Mouse (Mus musculus): ENCODE measurements around the gene Thumpd2.

Thumpd2 gene

DNA sequence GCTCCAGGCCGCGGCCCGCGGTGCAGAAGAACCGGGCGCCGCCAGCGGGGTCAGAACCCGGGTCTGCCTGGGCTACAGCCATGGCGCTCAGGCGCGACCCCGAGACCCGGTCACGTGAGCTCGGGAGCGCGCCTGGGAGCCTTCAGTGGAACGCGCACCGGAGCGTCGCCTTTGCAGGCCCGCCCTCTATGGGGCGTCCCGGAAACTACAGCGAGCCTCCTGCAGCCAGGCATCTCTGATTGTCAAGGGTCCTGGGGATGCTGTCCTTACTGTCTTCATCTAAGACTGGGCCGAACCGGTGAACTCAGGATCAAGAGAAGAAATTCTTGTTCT lies at the start of gene Thumpd2:
Gene Thumpd2, minus strand, starts transcription at position 104 of the 333 bp plus-strand sequence.
- peak; percentile 99 for DNase-seq

GRCm38 (mm10) chr17:81104237-81104636 lies 39.4 kb upstream of the Thumpd2 start:
- DNase-seq = no peak

DNA sequence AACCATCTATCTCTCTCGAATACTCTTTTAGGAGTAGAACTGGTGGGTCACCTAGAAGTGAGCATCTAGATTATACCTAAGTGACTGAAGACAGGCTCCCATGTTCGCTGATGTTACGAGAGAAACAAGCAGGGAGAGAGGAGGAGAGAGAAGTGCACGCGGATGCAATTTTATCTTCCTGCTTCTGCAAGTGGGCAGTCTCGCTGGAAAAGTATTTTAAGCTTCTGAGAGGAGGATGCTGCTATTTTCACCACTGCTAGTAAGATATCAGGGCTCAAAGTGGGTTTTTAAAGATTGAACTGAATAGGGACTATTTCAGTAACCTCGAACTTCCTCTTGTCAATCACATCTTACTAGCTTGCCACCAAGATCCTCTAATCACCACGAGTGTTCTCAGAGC lies 38.0 kb upstream of the Thumpd2 start:
- no peak for DNase-seq

- DNase-seq = no peak
Observed at GRCm38 (mm10) chr17:81098444-81098843, 33.6 kb upstream of the Thumpd2 start.

GRCm38 (mm10) chr17:81096490-81096889 lies 31.6 kb upstream of the Thumpd2 start:
- DNase-seq = no peak

- no peak for DNase-seq
Observed at GRCm38 (mm10) chr17:81092794-81093193, 27.9 kb upstream of the Thumpd2 start.

DNA sequence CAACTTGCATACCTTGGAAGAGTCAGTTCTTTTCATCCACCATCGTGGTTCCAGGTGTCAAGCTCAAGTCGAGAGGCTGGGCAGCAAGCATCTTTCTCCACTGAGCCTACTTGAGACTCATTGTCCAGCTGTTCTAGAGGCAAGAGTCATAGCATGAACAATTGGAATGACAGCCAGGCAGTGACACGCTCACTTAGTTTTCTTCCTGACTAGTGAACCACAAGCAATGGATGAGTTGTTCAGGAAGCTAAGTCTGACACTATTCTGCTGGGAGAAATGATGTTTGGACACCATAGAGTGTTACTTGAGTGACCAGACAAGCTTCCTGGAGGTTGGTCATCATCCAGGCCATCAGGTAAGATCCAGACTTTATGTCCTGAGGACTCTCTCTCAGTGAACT lies 24.0 kb upstream of the Thumpd2 start:
- no peak for DNase-seq

DNA sequence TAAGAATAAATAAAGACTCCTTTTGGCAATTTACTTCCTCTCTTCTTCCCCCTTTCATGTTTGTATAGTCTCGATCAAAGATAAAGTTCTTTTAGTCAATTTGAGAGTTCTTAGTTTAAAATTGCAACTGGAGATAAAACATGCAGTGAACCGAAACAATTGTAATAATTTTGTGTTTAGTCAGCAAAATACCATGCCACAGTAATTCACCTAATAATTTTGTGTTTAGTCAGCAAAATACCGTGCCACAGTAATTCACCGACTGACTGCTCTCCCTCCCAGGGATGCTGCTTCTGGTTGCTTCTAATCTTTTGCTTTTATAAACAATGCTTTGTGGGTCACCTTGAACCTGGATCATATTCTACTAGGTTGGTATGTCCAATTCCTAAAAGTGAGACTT lies 22.9 kb upstream of the Thumpd2 start:
- no peak for DNase-seq

DNA sequence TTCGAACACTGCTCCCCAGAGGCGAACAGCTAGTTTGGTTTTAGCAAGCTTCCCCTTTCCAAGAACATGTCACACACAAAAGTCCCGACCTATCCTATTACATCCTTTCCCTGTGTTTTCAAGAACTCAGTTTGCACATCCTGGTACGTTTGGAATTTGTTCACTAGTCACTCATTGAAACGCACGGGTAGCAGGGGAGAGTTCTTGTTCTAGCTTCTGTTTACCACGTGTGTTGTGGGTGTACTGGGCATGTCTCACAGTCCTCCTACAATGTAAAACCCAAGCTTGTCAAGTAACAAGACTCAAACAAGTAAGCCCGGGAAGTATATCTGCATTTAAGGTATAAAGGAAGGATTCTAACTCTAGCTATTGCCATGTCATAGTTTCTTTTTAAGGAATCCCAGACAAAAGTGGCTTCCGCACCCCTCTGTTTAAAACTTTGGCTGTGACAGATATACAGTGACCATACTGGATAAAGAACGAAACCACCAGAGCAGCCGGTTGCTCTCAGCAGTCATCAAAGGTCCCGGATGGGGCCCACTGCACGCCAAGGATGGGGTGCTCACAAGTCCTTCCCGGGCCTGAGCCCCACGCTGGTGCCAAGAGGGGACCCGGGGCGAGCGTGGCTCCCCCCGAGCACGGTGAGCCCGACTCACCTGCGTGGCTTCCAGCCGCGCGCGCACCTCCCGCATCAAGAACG lies 453 bp downstream of the Thumpd2 start:
- peak; percentile 86 for DNase-seq

DNA sequence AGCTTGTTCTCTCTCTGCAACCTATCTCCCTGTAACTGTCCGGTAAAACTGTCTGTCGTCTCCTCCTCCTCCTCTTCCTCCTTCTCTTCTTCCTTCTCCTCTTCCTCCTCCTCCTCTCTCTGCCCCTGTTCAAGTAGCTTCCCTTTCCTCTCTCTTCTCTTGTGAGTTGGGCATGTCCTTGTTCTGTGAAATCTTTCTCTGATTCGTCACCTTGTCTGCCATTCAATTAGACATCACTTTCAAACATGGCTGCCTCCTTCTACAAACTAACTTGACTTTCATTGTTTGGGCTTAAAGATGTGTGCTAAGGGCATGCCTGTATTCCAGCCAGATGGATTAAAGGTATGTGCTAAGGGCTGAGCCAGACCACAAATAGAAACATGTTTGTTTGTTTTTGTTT lies 1.5 kb downstream of the Thumpd2 start:
- DNase-seq = peak; percentile 84

GRCm38 (mm10) chr17:81062349-81062871 lies 2.5 kb downstream of the Thumpd2 start:
- peak; percentile 75 for DNase-seq

DNA sequence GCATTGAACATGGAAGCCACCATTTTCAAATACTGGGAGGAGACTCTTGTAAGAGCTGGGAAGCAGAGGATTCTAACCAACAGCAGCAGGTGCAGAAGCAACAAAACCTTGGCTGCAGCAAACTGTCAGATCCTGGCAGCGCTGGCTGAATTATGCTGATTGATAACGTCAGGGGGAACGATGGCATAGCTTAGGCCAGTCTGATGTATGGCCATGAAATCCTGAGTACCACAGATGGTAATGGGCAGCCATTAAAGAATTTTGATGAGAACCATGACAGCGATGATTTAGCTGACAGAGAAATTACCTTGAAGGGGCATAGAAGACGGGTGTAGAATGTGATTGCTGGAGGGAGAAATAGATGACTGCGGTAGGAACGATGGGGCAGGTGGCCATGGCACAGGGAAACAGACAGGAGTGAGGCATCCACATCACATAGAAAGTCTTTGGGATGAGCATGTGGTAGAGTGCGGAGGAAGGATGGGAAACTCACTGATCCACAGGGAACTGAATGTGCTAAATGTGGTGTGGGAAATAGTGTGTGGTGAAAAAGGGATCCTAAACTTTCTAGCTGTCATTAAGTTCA lies 8.0 kb downstream of the Thumpd2 start:
- DNase-seq = peak; percentile 64

GRCm38 (mm10) chr17:81056035-81056434 lies 8.8 kb downstream of the Thumpd2 start:
- peak; percentile 56 for DNase-seq

- DNase-seq = peak; percentile 52
Observed at GRCm38 (mm10) chr17:81055522-81055921, 9.4 kb downstream of the Thumpd2 start.

DNA sequence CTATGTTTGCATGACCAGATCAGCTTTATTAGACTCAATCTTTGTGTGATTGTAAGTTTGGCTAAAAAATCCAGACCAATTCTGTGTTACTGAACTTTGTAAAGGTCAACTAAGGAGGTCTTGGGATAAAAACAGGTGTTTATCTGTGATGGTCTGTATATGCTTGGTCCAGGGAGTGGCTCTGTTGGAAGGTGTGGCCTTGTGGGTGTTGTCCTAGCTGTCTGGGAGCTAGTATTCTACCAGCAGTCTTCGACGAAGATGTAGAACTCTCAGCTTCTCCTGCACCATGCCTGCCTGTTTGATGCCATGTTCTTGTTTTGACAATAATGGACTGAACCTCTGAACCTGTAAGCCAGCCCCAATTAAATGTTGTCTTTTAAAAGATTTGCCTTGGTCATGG lies 11.6 kb downstream of the Thumpd2 start:
- peak; percentile 52 for DNase-seq

GRCm38 (mm10) chr17:81047930-81048564 lies 16.8 kb downstream of the Thumpd2 start:
- peak; percentile 15 for DNase-seq

GRCm38 (mm10) chr17:81045525-81046150 lies 19.2 kb downstream of the Thumpd2 start:
- DNase-seq = no peak

DNA sequence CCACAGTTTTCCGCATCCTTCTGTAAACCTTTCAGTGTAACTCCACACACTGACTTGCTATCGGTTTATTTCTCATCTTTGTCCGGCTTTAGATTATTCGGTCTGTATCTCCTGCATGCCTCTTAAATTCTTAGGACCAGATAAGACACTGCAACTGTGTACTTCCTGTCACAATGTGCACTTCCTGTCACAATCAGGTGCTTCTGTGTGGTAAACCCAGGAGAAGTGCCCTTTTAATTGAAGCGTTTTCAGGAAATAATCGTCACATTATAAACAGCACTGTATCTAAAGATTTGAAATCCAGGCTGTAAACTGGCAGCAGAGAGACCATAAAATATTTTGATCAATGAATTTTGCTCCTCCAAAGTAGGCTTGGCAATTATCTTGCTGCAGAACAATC lies 19.8 kb downstream of the Thumpd2 start:
- DNase-seq = no peak

GRCm38 (mm10) chr17:81044356-81044755 lies 20.5 kb downstream of the Thumpd2 start:
- DNase-seq = no peak

GRCm38 (mm10) chr17:81041662-81042061 lies 23.2 kb downstream of the Thumpd2 start:
- DNase-seq = no peak

- DNase-seq = no peak
Observed at GRCm38 (mm10) chr17:81038707-81039408, 26.0 kb downstream of the Thumpd2 start.

GRCm38 (mm10) chr17:81035354-81035753 lies 29.5 kb downstream of the Thumpd2 start:
- DNase-seq = no peak

GRCm38 (mm10) chr17:81032957-81033356 lies 31.9 kb downstream of the Thumpd2 start:
- DNase-seq = no peak

All from heart, adult 11 months (tissue).